In the genomic region with DNA sequence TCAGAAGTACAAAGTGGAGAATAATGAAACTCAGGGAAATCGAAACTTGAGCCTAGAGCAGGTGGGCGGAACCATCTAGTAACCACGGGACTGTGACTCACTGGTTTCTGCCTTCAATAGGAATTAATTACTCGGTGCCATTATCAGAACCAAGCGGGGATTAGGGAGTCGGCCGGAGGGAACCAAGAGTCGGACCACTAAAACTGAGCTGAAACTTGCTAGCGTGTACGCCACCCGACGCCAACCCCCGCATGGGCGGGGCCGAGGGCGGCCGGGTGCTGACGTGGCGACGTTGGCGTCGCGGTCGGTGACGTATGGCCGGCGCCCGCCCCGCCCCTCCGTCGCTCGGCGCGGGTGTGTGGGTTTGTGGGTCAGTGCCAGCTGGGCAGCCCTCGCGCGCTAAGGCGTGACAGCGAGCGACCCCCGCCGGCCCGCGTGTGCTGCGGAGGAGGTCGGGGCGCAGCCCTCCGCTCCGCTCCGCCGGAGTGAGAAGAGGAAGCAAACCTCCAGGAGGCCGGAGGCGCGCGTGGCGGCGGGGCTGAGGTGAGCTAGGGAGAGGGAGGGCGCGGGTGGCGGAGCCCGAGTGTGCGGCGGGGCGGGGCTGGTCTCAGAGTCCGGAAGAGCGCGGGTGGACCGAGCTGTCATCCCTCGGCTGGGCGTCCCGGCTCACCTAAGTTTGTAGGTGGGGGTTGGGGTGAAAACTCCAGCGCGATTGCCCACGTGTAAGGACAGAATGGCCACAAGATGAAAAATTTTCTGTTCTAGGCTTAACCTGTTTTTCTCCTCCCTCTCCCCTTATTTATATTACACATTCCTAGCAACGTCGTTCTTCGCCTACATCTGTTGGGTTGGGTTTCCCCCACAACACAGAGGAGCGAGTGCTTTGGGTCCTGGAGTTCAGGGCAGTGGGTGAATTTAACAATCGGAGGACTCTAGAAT, we compare ENCODE assay signal across 8 mouse cellular contexts. TPM values are rescaled to one million over a fixed set of nuclear protein-coding genes. Genes with fewer than 3 reads are reported as not detected.
DNase-seq lines count a peak whose midpoint lies in the region; ATAC-seq lines count a peak whose summit lies in the region.

A gene (plus strand): TSS at position 315 of the 939 bp plus-strand sequence.

- no peaks in the 10 kb centered on the region for H3K36me3 ChIP-seq in hindbrain, embryonic 11.5 days (ENCODE audit: control insufficient read depth, insufficient read depth, low read length)

- peak; percentile 98 for DNase-seq in MN1 (ENCODE audit: low spot score)
- DNase-seq in cerebellum, adult 9-10 months, result peak; percentile 90
- peak; percentile 64 to 90 for DNase-seq in frontal cortex, adult 2 months (ENCODE audit: extremely low spot score in 1 of 2, low spot score in 1 of 2)
- DNase-seq in hindbrain, embryonic 11.5 days (ENCODE audit: low spot score), result peak; percentile 96
- DNase-seq in layer of hippocampus, postnatal 10 days (ENCODE audit: low spot score in 2 of 2), result peak; percentile 89 to 94
- DNase-seq in lung, postnatal 10 days, result peak; percentile 93
- peak; percentile 93 for DNase-seq in ovary, postnatal 36 days (ENCODE audit: low spot score)
- peak; percentile 91 for DNase-seq in thymus, postnatal 25 days

- peak within 1 kb of the TSS; percentile 56 for H3K4me3 ChIP-seq in hindbrain, embryonic 11.5 days (ENCODE audit: low read depth, low read length)

- peak within 1 kb of the TSS; percentile 42; the same call in 1 of the 2 replicates for H3K27ac ChIP-seq in hindbrain, embryonic 11.5 days (ENCODE audit: low read depth, low read length)

- peak within 1 kb of the TSS; percentile 53 for H3K9ac ChIP-seq in hindbrain, embryonic 11.5 days (ENCODE audit: low read depth, low read length)

- H3K27me3 ChIP-seq in hindbrain, embryonic 11.5 days (ENCODE audit: control insufficient read depth, insufficient read depth, low read length), result no peaks in the 10 kb centered on the region

- peak within 1 kb of the TSS; percentile 49 for H3K4me2 ChIP-seq in hindbrain, embryonic 11.5 days (replicated peaks; ENCODE audit: low read depth, low read length)

- no peaks in the 10 kb centered on the region for H3K4me1 ChIP-seq in hindbrain, embryonic 11.5 days (replicated peaks; ENCODE audit: control insufficient read depth, insufficient read depth, low read length)

- no peaks in the 10 kb centered on the region for H3K9me3 ChIP-seq in hindbrain, embryonic 11.5 days (ENCODE audit: control insufficient read depth, low read length)

- under 1% methylated on average over 74 of the region's 79 CpGs for WGBS in hindbrain, embryonic 11.5 days

- ATAC-seq in hindbrain, embryonic 11.5 days (ENCODE audit: low FRiP score), result peak; percentile 100

RNA-seq across cellular contexts. Expression of the gene that starts here (rescaled TPM):
- polyA plus RNA-seq in frontal cortex, adult 2 months (2012; rRNA removed), result 14.2 and 15.9 TPM in 2 replicates
- 17.1 and 32.0 TPM in 2 replicates for polyA plus RNA-seq in hindbrain, embryonic 11.5 days (2014; fragmentation: Nextera tagmentation; extraction: Ambion mirVana)
- 10 to 100 TPM; 26.2 to 28.9 TPM for total RNA-seq in layer of hippocampus, postnatal 10 days (2021)

Comparison
In these comparisons a context has a peak if more than half of its experiments do, and no peak if none do; other contexts are left out.
1. Peak in every context shown above with its lines: DNase-seq, ATAC-seq, H3K4me3 ChIP-seq and H3K27ac ChIP-seq.